Mouse (Mus musculus): ENCODE measurements around the gene Olfr183.

DNA sequence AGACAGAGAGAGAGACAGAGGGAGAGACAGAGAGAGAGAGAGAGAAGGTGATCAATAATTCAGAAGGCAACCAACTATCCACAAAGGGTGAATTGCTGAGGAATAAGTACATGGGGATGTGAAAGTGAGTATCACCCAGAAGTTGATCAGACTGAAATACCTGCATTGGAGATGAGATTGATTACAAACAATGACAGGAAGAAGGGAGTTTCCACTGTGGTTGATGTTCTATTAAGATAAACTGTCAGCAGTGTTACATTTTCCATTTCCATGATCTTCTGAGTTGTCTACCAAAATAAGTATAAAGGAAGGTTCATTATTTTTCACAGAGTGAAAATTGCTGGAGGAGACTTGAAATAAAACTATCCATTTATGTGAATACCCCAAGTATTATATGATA lies 12.0 kb downstream of the Olfr183 start:
- TF ChIP-seq CTCF (IDR thresholded peaks at IDR 0.05; ENCODE audit: low read depth, low read length) (no peak), POLR2A (IDR thresholded peaks at IDR 0.05; ENCODE audit: extremely low read depth, insufficient read depth, low read length) (no peak)
